Mouse (Mus musculus): Measurements from ENCODE around the gene Speg. TPM values are rescaled to one million over a fixed set of nuclear protein-coding genes. Genes with fewer than 3 reads are reported as not detected.

Speg gene
- polyA plus RNA-seq, 1 experiment from 2014 or later: 44.7 TPM

GRCm38 (mm10) chr1:75423780-75424390 is 48.8 kb downstream of the Speg start:
- no peak for ATAC-seq (ENCODE audit: insufficient read depth)
- H3K36me3 ChIP-seq (ENCODE audit: insufficient read depth): 0 out of 2 replicates have a peak, but pooled peaks cover 15% of the 10 kb centered on the region

DNA sequence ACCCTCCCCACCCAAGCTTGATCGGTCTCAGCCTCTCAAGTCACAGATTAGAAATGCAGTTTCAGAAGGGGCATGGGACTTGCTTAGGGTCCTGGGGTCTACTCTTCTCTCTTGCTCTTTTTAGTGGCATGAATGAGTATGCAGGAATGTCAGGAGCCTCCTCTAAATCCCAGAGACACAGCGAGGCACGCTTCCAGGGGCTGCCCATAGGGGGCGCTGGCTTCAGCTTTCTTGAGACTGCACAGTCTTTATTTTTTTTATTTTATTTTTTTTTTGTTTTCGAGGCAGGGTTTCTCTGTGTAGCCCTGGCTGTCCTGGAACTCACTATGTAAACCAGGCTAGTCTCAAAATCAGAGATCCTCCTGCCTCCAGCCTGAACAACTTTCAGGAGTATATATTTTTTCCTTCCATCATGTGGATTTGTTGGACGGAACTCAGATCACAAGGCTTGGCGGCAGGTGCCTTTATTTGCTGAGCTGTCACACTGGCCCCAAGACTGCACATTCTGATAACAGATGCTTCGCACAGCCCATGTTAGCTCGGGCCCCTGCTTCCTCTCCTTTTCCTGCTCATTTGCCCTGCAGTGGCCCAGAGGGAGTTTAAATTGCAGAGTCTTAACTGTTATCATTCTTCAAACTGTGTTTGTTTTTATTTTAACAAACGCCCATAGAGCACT is 50.8 kb downstream of the Speg start:
- no peak overlapping the region for H3K27ac ChIP-seq (ENCODE audit: low read depth)
- 21% methylated on average over 10 of the region's 10 CpGs for WGBS
- H3K4me3 ChIP-seq (ENCODE audit: low read depth, low read length): no peak overlapping the region
- ATAC-seq (ENCODE audit: insufficient read depth): no peak
- peaks cover 41% of the 10 kb centered on the region for H3K27me3 ChIP-seq (ENCODE audit: insufficient read depth, low read length)
- 0 out of 2 replicates have a peak, but pooled peaks cover 10% of the 10 kb centered on the region for H3K36me3 ChIP-seq (ENCODE audit: insufficient read depth)
- H3K4me2 ChIP-seq: no peak overlapping the region
- H3K9ac ChIP-seq: no peak overlapping the region
- peak; percentile 87 for DNase-seq
- TF ChIP-seq CTCF (IDR thresholded peaks at IDR 0.05; ENCODE audit: low read depth): peak; percentile 75
- no peaks in the 10 kb centered on the region for H3K9me3 ChIP-seq (ENCODE audit: low read depth, low read length)
- 0 out of 2 replicates have a peak, but pooled peaks cover 6% of the 10 kb centered on the region for H3K4me1 ChIP-seq (ENCODE audit: insufficient read depth)

More at GRCm38 (mm10) chr1:75423780-75424390, 48.8 kb downstream of the Speg start:
- Histone ChIP-seq H3K9me3 (ENCODE audit: low read depth, low read length) (no peaks in the 10 kb centered on the region), H3K9ac (no peak overlapping the region), H3K4me3 (ENCODE audit: low read depth, low read length) (no peak overlapping the region), H3K27me3 (ENCODE audit: insufficient read depth, low read length) (peaks cover 47% of the 10 kb centered on the region), H3K4me2 (no peak overlapping the region), H3K4me1 (ENCODE audit: insufficient read depth) (0 out of 2 replicates have a peak, but pooled peaks cover 6% of the 10 kb centered on the region), H3K27ac (ENCODE audit: low read depth) (no peak overlapping the region)
- no peak for TF ChIP-seq CTCF (IDR thresholded peaks at IDR 0.05; ENCODE audit: low read depth)
- no peak for DNase-seq
- WGBS: 79% methylated on average over 11 of the region's 11 CpGs

DNA sequence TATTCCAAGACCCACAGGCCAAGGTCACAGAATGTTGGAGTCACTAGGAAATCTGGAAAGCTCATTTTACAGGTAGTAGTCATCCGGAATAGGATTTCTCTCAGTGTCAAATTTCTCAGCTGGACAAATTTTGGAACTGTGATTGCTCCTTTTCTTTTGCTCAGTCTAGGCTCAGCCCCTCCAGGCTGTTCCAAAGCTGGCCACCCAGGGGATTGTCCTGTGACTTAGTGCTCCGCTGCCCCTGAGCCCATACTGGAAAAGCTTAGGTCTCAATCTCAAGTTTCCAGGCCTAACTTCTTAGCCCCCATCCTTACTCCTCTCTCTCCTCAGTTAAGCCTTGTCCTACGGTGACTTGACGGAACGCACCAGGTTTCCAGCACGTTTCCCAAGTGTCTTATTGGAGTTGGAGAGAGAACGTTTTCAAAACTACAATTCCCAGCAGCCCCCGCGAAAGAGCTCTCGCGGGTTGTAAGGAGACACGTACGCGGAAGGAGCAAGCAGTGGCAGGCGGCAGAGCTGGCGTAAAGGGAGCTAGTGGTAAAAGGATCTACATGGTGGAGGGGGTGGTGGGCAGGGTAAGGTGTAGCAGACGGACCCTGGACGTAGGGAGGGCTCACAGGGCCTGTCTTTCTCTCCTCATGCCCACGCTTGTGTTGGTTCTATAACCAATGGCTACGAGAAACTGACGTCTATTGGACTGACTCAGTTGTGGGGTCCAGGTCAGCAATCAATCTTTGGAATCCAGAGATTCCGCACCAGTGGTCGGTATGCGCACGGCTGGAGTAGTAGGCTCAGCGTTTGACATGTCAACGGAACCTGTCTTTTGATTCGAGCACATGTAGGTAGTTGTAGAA is 60.6 kb downstream of the Speg start, which contains the start of gene Gmppa:
Gene Gmppa (plus strand): TSS at position 456 of the 854 bp plus-strand sequence.
- DNase-seq (peak; percentile 96), ATAC-seq (ENCODE audit: insufficient read depth) (peak; percentile 89)
- Histone ChIP-seq H3K4me1 (ENCODE audit: insufficient read depth) (peaks cover 7% of the 10 kb centered on the region; the same call in 1 of the 2 replicates), H3K9ac (peak within 1 kb of the TSS; percentile 77), H3K4me2 (peak within 1 kb of the TSS; percentile 87), H3K9me3 (ENCODE audit: low read depth, low read length) (no peaks in the 10 kb centered on the region), H3K27me3 (ENCODE audit: insufficient read depth, low read length) (no peaks in the 10 kb centered on the region), H3K4me3 (ENCODE audit: low read depth, low read length) (peak within 1 kb of the TSS; percentile 66), H3K27ac (ENCODE audit: low read depth) (peak within 1 kb of the TSS; percentile 75; the same call in 1 of the 2 replicates), H3K36me3 (ENCODE audit: insufficient read depth) (peaks cover 6% of the 10 kb centered on the region)
- WGBS: 5% methylated on average over 28 of the region's 28 CpGs
- TF ChIP-seq CTCF (IDR thresholded peaks at IDR 0.05; ENCODE audit: low read depth): no peak

GRCm38 (mm10) chr1:75438782-75439181 is 63.7 kb downstream of the Speg start:
- Histone ChIP-seq H3K27ac (ENCODE audit: low read depth) (no peak overlapping the region), H3K4me3 (ENCODE audit: low read depth, low read length) (no peak overlapping the region), H3K9me3 (ENCODE audit: low read depth, low read length) (no peaks in the 10 kb centered on the region), H3K27me3 (ENCODE audit: insufficient read depth, low read length) (no peaks in the 10 kb centered on the region), H3K9ac (no peak overlapping the region), H3K4me1 (ENCODE audit: insufficient read depth) (peaks cover 7% of the 10 kb centered on the region; the same call in 1 of the 2 replicates), H3K36me3 (ENCODE audit: insufficient read depth) (peaks cover 17% of the 10 kb centered on the region), H3K4me2 (no peak overlapping the region)
- ATAC-seq (ENCODE audit: insufficient read depth) (no peak), DNase-seq (no peak)
- no peak for TF ChIP-seq CTCF (IDR thresholded peaks at IDR 0.05; ENCODE audit: low read depth)
- WGBS: 78% methylated on average over 8 of the region's 9 CpGs

GRCm38 (mm10) chr1:75440661-75441060 is 65.6 kb downstream of the Speg start:
- whole genome bisulfite sequencing: 89% methylated on average over 7 of the region's 7 CpGs
- Histone ChIP-seq H3K4me2 (no peak overlapping the region), H3K9ac (no peak overlapping the region), H3K4me3 (ENCODE audit: low read depth, low read length) (no peak overlapping the region), H3K36me3 (ENCODE audit: insufficient read depth) (peaks cover 17% of the 10 kb centered on the region), H3K27ac (ENCODE audit: low read depth) (no peak overlapping the region), H3K27me3 (ENCODE audit: insufficient read depth, low read length) (peaks cover 12% of the 10 kb centered on the region), H3K9me3 (ENCODE audit: low read depth, low read length) (no peaks in the 10 kb centered on the region), H3K4me1 (ENCODE audit: insufficient read depth) (peaks cover 12% of the 10 kb centered on the region)
- TF ChIP-seq CTCF (IDR thresholded peaks at IDR 0.05; ENCODE audit: low read depth): no peak
- DNase-seq (no peak), ATAC-seq (ENCODE audit: insufficient read depth) (no peak)

GRCm38 (mm10) chr1:75441471-75441996 is 66.4 kb downstream of the Speg start:
- Histone ChIP-seq H3K9me3 (ENCODE audit: low read depth, low read length) (no peaks in the 10 kb centered on the region), H3K27me3 (ENCODE audit: insufficient read depth, low read length) (peaks cover 20% of the 10 kb centered on the region), H3K36me3 (ENCODE audit: insufficient read depth) (peaks cover 17% of the 10 kb centered on the region), H3K4me2 (no peak overlapping the region), H3K9ac (no peak overlapping the region), H3K27ac (ENCODE audit: low read depth) (no peak overlapping the region), H3K4me1 (ENCODE audit: insufficient read depth) (peaks cover 15% of the 10 kb centered on the region), H3K4me3 (ENCODE audit: low read depth, low read length) (no peak overlapping the region)
- DNase-seq (no peak), ATAC-seq (ENCODE audit: insufficient read depth) (no peak)
- 83% methylated on average over 15 of the region's 15 CpGs for WGBS
- no peak for TF ChIP-seq CTCF (IDR thresholded peaks at IDR 0.05; ENCODE audit: low read depth)

Data from lung, embryonic 14.5 days (tissue).